Mouse (Mus musculus) forebrain, embryonic 16.5 days (tissue): ENCODE data around the gene Trappc6a. TPM values are rescaled to one million over a fixed set of nuclear protein-coding genes. Genes with fewer than 3 reads are reported as not detected.

Source experiments
- ATAC-seq: fragments of 200-750 bp; cut with Nextera tagmentation; 2 replicates; pipeline ENCODE4 v1.8.0; 2017; ENCODE audit warnings: mild to moderate bottlenecking, moderate library complexity
- H3K27ac ChIP-seq: fragments of 300-500 bp; sonication (generic); 2 replicates; pipeline ENCODE4 v1.5.1; 2014; ENCODE audit warnings: low read length, control low read depth
- H3K27me3 ChIP-seq: fragments of 300-500 bp; sonication (generic); replicated peaks from 2 replicates; pipeline ENCODE4 v1.6.1; 2014; ENCODE audit warnings: low read length; ENCODE audit not compliant: control insufficient read depth, insufficient read depth
- H3K36me3 ChIP-seq: fragments of 300-500 bp; sonication (generic); 2 replicates; pipeline ENCODE4 v1.6.1; 2014; ENCODE audit not compliant: control insufficient read depth, insufficient read depth
- H3K4me1 ChIP-seq: fragments of 300-500 bp; sonication (generic); replicated peaks from 2 replicates; pipeline ENCODE4 v1.6.1; 2014; ENCODE audit warnings: low read length; ENCODE audit not compliant: control insufficient read depth, insufficient read depth
- H3K4me2 ChIP-seq: fragments of 300-500 bp; sonication (generic); 2 replicates; pipeline ENCODE4 v1.6.1; 2014; ENCODE audit warnings: mild to moderate bottlenecking, low read length, control low read depth
- H3K4me3 ChIP-seq: fragments of 300-500 bp; sonication (generic); replicated peaks from 2 replicates; pipeline ENCODE4 v1.5.1; 2014; ENCODE audit warnings: mild to moderate bottlenecking, low read length, control low read depth
- H3K9ac ChIP-seq: fragments of 300-500 bp; sonication (generic); replicated peaks from 2 replicates; pipeline ENCODE4 v1.6.1; 2014; ENCODE audit warnings: low read depth, low read length, control low read depth
- H3K9me3 ChIP-seq: fragments of 300-500 bp; sonication (generic); 2 replicates; pipeline ENCODE4 v1.6.1; 2016; ENCODE audit warnings: low read length; ENCODE audit not compliant: control insufficient read depth
- WGBS: fragments of 180-500 bp; shearing (Covaris S2); extraction: QIAGEN DNeasy Blood & Tissue Kit; methylation state at CpG from one replicate; pipeline ENCODE4 v1.1.7; 2014; 5-methylcytosine and 5-hydroxymethylcytosine counted together
- polyA plus RNA-seq: library from polyadenylated mRNA; unstranded; fragments of >200 nt; fragmentation: Nextera tagmentation; extraction: Ambion mirVana; gene quantifications from 2 replicates; pipeline ENCODE4 v1.2.1, GENCODE M21; 2015

The Trappc6a gene
- polyA plus RNA-seq, result 29.4 and 31.2 TPM in 2 replicates

DNA sequence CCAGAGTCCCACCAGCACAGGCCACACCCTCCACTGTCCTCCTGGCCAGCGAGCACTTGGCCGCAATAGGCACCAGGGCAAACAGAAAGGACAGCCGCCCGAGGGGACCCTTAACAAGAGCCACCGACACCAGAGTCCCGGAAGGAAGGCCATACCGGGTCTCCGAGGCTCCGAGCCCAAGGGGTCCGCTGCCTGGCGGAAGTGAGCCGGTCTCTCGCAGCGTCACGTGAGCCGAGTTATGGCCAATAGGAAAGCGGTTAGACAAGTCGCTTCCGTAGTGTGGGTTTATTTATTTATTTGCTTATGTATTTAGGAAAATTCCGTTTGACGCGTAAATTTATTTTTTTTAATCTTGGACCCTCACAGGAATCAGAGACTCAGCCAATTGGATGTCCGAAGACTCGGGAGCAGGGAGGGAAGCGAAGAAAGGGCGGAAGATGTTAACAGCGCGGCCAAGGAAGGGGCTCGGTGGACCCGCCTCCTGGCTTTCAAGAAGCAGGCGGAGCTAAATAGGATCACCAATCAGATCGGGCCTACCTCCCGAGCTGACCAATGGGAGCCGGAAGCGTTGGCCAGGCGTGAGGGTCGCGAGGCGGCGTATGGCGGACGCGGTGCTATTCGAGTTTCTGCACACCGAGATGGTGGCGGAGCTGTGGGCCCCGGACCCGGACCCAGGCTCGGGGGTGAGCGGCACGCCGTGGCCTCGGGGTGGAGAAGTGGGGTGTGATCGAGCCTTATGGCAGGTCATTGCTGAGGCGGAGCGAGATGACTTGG, at the start of gene Trappc6a, which contains the start of gene Bloc1s3:
Trappc6a (plus strand) TSS at position 246 of the 774 bp plus-strand sequence.
Bloc1s3 (minus strand) TSS at position 218 of the 774 bp plus-strand sequence.
- H3K4me1 ChIP-seq, result peaks cover 28% of the 10 kb centered on the region
- under 1% methylated on average over 56 of the region's 56 CpGs for whole genome bisulfite sequencing
- H3K27ac ChIP-seq, result peak within 1 kb of the TSS; percentile 73
- H3K9ac ChIP-seq, result peak within 1 kb of the TSS; percentile 77
- peak; percentile 97 for ATAC-seq
- peak within 1 kb of the TSS; percentile 69 for H3K4me3 ChIP-seq
- H3K9me3 ChIP-seq, result no peaks in the 10 kb centered on the region
- no peaks in the 10 kb centered on the region for H3K27me3 ChIP-seq
- peak within 1 kb of the TSS; percentile 94 for H3K4me2 ChIP-seq
- H3K36me3 ChIP-seq, result no peaks in the 10 kb centered on the region

GRCm38 (mm10) chr7:19458591-19459111, 49.5 kb upstream of the Trappc6a start, which contains the start of gene Mark4:
Gene Mark4, minus strand, starts transcription at chr7:19458821.
- WGBS, result 1% methylated on average over 20 of the region's 42 CpGs

GRCm38 (mm10) chr7:19459144-19459870, 48.9 kb upstream of the Trappc6a start:
- ATAC-seq, result no peak
- H3K9ac ChIP-seq, result peak overlapping the region; percentile 79
- H3K36me3 ChIP-seq, result peaks cover 2% of the 10 kb centered on the region; the same call in 1 of the 2 replicates
- H3K4me1 ChIP-seq, result peaks cover 27% of the 10 kb centered on the region
- 18% methylated on average over 6 of the region's 6 CpGs for WGBS
- no peaks in the 10 kb centered on the region for H3K9me3 ChIP-seq
- H3K4me3 ChIP-seq, result peak overlapping the region; percentile 79
- H3K27me3 ChIP-seq, result no peaks in the 10 kb centered on the region
- peak overlapping the region; percentile 69 for H3K4me2 ChIP-seq
- peak overlapping the region; percentile 86 for H3K27ac ChIP-seq

More at GRCm38 (mm10) chr7:19458591-19459111, 49.5 kb upstream of the Trappc6a start, which contains the start of gene Mark4:
- Histone ChIP-seq H3K27me3 (no peaks in the 10 kb centered on the region), H3K27ac (peak within 1 kb of the TSS; percentile 86), H3K4me2 (peak within 1 kb of the TSS; percentile 93), H3K9ac (peak within 1 kb of the TSS; percentile 79), H3K4me1 (peaks cover 27% of the 10 kb centered on the region), H3K9me3 (no peaks in the 10 kb centered on the region), H3K4me3 (peak within 1 kb of the TSS; percentile 79), H3K36me3 (peaks cover 2% of the 10 kb centered on the region; the same call in 1 of the 2 replicates)
- peak; percentile 87 for ATAC-seq

- H3K4me3 ChIP-seq, result no peak overlapping the region
- WGBS, result 81% methylated on average over 1 of the region's 1 CpGs
Observed at GRCm38 (mm10) chr7:19460500-19460899, 47.7 kb upstream of the Trappc6a start.

GRCm38 (mm10) chr7:19461488-19461887, 46.7 kb upstream of the Trappc6a start:
- peaks cover 22% of the 10 kb centered on the region for H3K4me1 ChIP-seq
- H3K9ac ChIP-seq, result no peak overlapping the region
- H3K36me3 ChIP-seq, result no peaks in the 10 kb centered on the region
- H3K9me3 ChIP-seq, result no peaks in the 10 kb centered on the region
- H3K27ac ChIP-seq, result no peak overlapping the region
- WGBS, result 5% methylated on average over 6 of the region's 6 CpGs
- H3K27me3 ChIP-seq, result no peaks in the 10 kb centered on the region; the same call in 1 of the 2 replicates
- no peak for ATAC-seq
- no peak overlapping the region for H3K4me2 ChIP-seq
- H3K4me3 ChIP-seq, result no peak overlapping the region

More at GRCm38 (mm10) chr7:19460500-19460899, 47.7 kb upstream of the Trappc6a start:
- no peaks in the 10 kb centered on the region for H3K9me3 ChIP-seq
- no peaks in the 10 kb centered on the region; the same call in 1 of the 2 replicates for H3K27me3 ChIP-seq
- peaks cover 30% of the 10 kb centered on the region for H3K4me1 ChIP-seq
- no peak overlapping the region for H3K4me2 ChIP-seq
- no peak for ATAC-seq
- no peak overlapping the region for H3K27ac ChIP-seq
- H3K36me3 ChIP-seq, result peaks cover 2% of the 10 kb centered on the region; the same call in 1 of the 2 replicates
- no peak overlapping the region for H3K9ac ChIP-seq

- Histone ChIP-seq H3K9me3 (no peaks in the 10 kb centered on the region), H3K9ac (no peak overlapping the region), H3K27me3 (peaks cover 7% of the 10 kb centered on the region), H3K4me2 (no peak overlapping the region), H3K36me3 (no peaks in the 10 kb centered on the region), H3K4me3 (no peak overlapping the region), H3K27ac (no peak overlapping the region), H3K4me1 (peaks cover 12% of the 10 kb centered on the region)
- ATAC-seq, result no peak
- 66% methylated on average over 4 of the region's 4 CpGs for WGBS
Observed at GRCm38 (mm10) chr7:19462443-19462842, 45.8 kb upstream of the Trappc6a start.

DNA sequence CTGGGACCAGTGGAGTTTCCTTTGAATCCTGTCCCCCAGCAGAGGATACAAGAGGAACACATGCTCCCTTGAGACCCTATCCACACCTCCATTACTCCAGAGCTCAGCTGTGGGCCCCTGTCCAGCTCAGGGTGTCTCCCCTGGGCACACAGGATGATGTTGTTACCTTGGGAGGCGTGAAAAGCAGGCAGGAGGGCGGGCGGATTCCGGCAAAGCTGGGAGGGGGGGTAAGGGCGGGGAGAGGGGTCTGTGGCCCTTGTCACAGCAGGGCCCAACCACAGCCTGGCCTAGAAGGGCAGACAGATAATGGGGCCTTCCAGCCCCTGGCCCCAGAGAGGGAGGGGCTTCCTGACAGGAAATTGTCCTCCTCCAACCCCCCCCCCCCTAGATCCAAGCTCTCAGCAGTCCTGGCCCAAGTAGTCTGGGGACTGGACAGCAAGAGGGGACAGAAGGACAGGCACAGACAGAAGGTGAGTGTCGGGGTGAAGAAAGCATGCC, 45.3 kb upstream of the Trappc6a start, which contains the start of gene Exoc3l2:
Exoc3l2 (plus strand) TSS at position 448 of the 498 bp plus-strand sequence.
- 24% methylated on average over 6 of the region's 6 CpGs for WGBS
- H3K36me3 ChIP-seq, result no peaks in the 10 kb centered on the region
- H3K27ac ChIP-seq, result no peak within 1 kb of the TSS

DNA sequence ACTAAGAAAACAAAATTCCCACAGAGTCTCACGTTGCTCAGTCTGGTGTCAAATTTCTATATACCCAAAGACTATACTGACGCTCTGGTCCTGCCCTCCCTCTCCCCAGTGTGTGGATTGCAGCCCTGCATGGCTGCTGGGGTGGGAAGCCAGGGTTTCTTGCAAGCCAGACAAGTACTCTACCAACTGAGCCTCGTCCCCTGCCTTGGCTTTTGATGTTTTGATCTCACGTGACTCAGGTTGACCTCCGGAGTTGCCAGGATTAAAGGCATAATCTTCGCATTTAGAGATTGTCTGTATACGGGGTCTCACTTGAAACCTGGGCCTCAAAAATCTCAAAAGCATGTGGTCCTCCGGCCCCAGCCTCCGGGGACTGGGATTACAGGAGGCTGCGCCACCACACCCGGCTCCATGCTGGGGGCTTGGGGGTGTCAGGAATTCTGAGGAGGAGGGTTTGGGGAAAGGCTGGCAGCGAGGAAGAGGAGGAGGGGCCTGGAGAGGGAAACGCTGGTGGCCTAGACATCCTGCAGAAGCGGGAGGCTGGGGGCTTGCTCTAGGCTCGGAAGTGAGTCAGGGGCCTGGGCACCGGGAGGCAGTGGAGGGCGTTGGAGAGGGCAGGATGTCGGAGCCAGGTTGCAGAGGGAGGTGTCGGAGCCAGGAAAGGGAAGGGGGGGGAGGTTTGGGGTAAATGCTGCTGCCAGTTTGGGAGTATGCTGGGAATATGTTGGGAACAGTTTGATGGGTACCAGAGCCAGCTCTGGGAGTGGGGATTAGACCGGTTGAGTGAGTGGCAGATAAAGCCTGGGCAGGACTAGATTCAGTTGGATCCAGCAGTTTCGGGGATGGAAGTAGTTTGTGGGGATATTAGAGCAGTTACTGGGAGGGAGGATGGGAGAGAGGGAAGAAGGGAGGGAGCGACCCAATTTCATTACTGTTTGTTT, 43.6 kb upstream of the Trappc6a start:
- ATAC-seq, result peak; percentile 47
- H3K4me3 ChIP-seq, result no peak overlapping the region
- 9% methylated on average over 22 of the region's 22 CpGs for WGBS
- H3K4me1 ChIP-seq, result peaks cover 4% of the 10 kb centered on the region
- H3K4me2 ChIP-seq, result 0 out of 2 replicates have a peak overlapping the region, but pooled peaks have one; percentile 14
- no peak overlapping the region for H3K9ac ChIP-seq
- no peak overlapping the region for H3K27ac ChIP-seq
- H3K36me3 ChIP-seq, result no peaks in the 10 kb centered on the region
- no peaks in the 10 kb centered on the region for H3K9me3 ChIP-seq
- H3K27me3 ChIP-seq, result peaks cover 21% of the 10 kb centered on the region

More for the DNA sequence above, 45.3 kb upstream of the Trappc6a start, which contains the start of gene Exoc3l2:
- no peak within 1 kb of the TSS for H3K4me3 ChIP-seq
- H3K9ac ChIP-seq, result no peak within 1 kb of the TSS
- no peaks in the 10 kb centered on the region for H3K9me3 ChIP-seq
- H3K27me3 ChIP-seq, result peaks cover 10% of the 10 kb centered on the region
- H3K4me1 ChIP-seq, result peaks cover 8% of the 10 kb centered on the region
- no peak within 1 kb of the TSS for H3K4me2 ChIP-seq
- no peak for ATAC-seq
